Mouse (Mus musculus) urinary bladder, postnatal 14 days (tissue): ENCODE measurements around the gene Gtf2f1.

ENCODE experiments used
- DNase-seq: peaks from one replicate; pipeline ENCODE4 v3.0.0; 2021; ENCODE audit warnings: low spot score

The Gtf2f1 gene

GRCm38 (mm10) chr17:57003994-57004393 lies 7.1 kb downstream of the Gtf2f1 start:
- no peak for DNase-seq

- no peak for DNase-seq
Measured at GRCm38 (mm10) chr17:57001228-57001627, 9.9 kb downstream of the Gtf2f1 start.

- no peak for DNase-seq
Measured at GRCm38 (mm10) chr17:56999968-57000609, 11.0 kb downstream of the Gtf2f1 start, which contains the start of gene Pspn. Gene Pspn, minus strand, starts transcription at chr17:57000018.

GRCm38 (mm10) chr17:56999414-56999813 lies 11.7 kb downstream of the Gtf2f1 start:
- DNase-seq, result no peak

GRCm38 (mm10) chr17:56997029-56997667 lies 13.9 kb downstream of the Gtf2f1 start, which contains the start of gene Alkbh7:
Gene Alkbh7, plus strand, starts transcription at chr17:56997339.
- peak; percentile 95 for DNase-seq

GRCm38 (mm10) chr17:56996506-56996905 lies 14.6 kb downstream of the Gtf2f1 start:
- no peak for DNase-seq

GRCm38 (mm10) chr17:56995046-56995445 lies 16.0 kb downstream of the Gtf2f1 start:
- DNase-seq, result no peak

- no peak for DNase-seq
Measured at GRCm38 (mm10) chr17:56990966-56991365, 20.1 kb downstream of the Gtf2f1 start.

- peak; percentile 94 for DNase-seq
Measured at GRCm38 (mm10) chr17:56990115-56990746, 20.9 kb downstream of the Gtf2f1 start, which contains the start of gene Clpp. Gene Clpp, plus strand, starts transcription at chr17:56990305.

- DNase-seq, result peak; percentile 78
Measured at GRCm38 (mm10) chr17:56989467-56990114, 21.5 kb downstream of the Gtf2f1 start.

- no peak for DNase-seq
Measured at GRCm38 (mm10) chr17:56988921-56989430, 22.1 kb downstream of the Gtf2f1 start.

- no peak for DNase-seq
Measured at GRCm38 (mm10) chr17:56988441-56988840, 22.6 kb downstream of the Gtf2f1 start.

- no peak for DNase-seq
Measured at GRCm38 (mm10) chr17:56986105-56986805, 24.8 kb downstream of the Gtf2f1 start.

- no peak for DNase-seq
Measured at GRCm38 (mm10) chr17:56985656-56986055, 25.4 kb downstream of the Gtf2f1 start.

GRCm38 (mm10) chr17:56984886-56985285 lies 26.2 kb downstream of the Gtf2f1 start:
- DNase-seq, result no peak

GRCm38 (mm10) chr17:56982013-56982412 lies 29.1 kb downstream of the Gtf2f1 start, which contains the start of gene Acer1:
Gene Acer1, minus strand, starts transcription at chr17:56982126.
- DNase-seq, result no peak

- DNase-seq, result no peak
Measured at GRCm38 (mm10) chr17:56981049-56981448, 30.0 kb downstream of the Gtf2f1 start.

- DNase-seq, result no peak
Measured at GRCm38 (mm10) chr17:56979524-56979923, 31.6 kb downstream of the Gtf2f1 start.

GRCm38 (mm10) chr17:56976531-56977390 lies 34.3 kb downstream of the Gtf2f1 start:
- no peak for DNase-seq

GRCm38 (mm10) chr17:56975391-56975790 lies 35.7 kb downstream of the Gtf2f1 start:
- DNase-seq, result no peak
